Mouse (Mus musculus) lung, adult 2 months (tissue): ENCODE results near the gene Flvcr2.

Experiments
- CTCF ChIP-seq: fragments of 200-500 bp; IDR thresholded peaks from 2 replicates; pipeline ENCODE4 v1.5.1; 2011; ENCODE audit warnings: mild to moderate bottlenecking, low read length, control low read depth; ENCODE audit not compliant: insufficient read depth
- POLR2A ChIP-seq: fragments of 200-500 bp; IDR thresholded peaks from 2 replicates; pipeline ENCODE4 v1.6.1; 2011; ENCODE audit warnings: low read depth, mild to moderate bottlenecking, control low read depth, low read length, borderline replicate concordance; ENCODE audit errors: extremely low read depth

GRCm38 (mm10) chr12:85771356-85771755, 25.0 kb downstream of the Flvcr2 start:
- no peak for TF ChIP-seq CTCF
- TF ChIP-seq POLR2A, result no peak
